Mouse (Mus musculus): ENCODE results near the gene Gm5269. TPM values are rescaled to one million over a fixed set of nuclear protein-coding genes. Genes with fewer than 3 reads are reported as not detected.

The Gm5269 gene
- polyA plus RNA-seq, 1 experiment from 2014 or later: not detected

DNA sequence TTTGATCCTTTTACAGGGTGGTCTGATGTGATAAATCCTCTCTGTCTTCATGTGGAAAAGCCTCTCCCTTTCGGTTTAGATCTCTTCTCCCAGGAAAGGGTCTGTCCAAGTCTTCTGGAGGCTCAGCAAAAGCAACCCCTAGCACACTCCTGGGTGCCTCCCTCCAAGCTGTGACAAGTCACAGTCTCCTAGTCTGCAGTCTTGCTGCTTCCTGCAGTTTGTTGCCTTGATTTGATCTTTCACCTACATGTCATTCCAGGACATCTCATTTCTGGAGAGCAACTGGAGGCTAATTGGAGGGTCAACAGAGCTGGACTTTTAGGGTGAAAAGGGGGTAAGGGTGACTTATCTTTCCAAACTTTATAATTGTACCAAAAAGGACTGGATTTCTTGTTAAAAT lies 24.8 kb downstream of the Gm5269 start:
- ChIA-PET POLR2A (no interaction called here), CTCF (no interaction called here)
- in situ Hi-C loops (cut with MboI; ENCODE audit: low pct_unique_long_range_greater_than_20kb): no loop called here
- ATAC-seq (no peak), DNase-seq (ENCODE audit: low read depth, low spot score) (no peak)
- H3K27me3 ChIP-seq: no peaks in the 10 kb centered on the region
- TF ChIP-seq CTCF (IDR thresholded peaks at IDR 0.05): no peak

DNA sequence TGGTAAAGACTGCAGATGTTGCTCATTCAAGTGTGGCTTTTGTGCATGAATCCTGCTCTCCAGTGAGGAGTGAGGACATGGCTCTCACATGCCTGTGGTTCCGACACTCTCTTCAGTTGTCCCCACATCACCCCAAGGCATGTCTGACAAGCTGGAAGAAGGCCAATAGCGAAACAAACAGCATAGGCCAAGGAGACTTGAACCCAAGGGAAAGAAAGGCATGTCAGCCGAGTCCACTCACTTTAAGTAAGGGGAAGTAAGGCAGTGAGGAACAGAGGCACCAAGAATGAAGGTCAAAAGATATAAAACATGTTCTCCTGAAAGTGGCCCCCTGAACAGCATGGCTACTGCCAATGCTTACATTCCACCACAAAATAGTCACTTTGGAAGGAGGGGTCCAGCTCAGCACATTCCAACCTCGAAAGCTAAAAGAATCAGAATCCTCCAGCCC lies 25.5 kb downstream of the Gm5269 start:
- peak; percentile 76 for ATAC-seq
- TF ChIP-seq CTCF (IDR thresholded peaks at IDR 0.05): no peak
- in situ Hi-C loops (cut with MboI; ENCODE audit: low pct_unique_long_range_greater_than_20kb): no loop called here
- DNase-seq (ENCODE audit: low read depth, low spot score): peak; percentile 13
- ChIA-PET CTCF (no interaction called here), POLR2A (no interaction called here)
- no peaks in the 10 kb centered on the region for H3K27me3 ChIP-seq

DNA sequence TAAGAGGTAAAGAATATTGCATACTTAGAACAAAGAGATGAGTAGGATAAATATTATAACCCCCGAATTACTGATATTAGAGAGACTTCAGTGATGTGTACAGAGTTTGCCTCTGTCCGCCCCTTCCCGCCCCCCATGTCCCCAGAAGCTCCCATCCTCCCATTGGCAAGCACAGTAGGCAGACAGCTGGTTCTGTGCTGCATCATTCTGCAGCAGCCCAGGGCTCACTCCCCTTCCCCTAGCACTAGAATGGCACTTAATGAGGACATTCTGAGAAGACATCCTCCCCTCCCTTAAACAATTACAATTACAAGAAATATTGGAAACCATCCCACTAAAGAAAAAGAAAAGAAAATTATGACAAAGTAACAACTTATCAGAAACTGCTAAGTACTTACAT lies 26.4 kb downstream of the Gm5269 start:
- CTCF ChIA-PET: no interaction called here

GRCm38 (mm10) chr1:45861162-45861561 lies 28.9 kb downstream of the Gm5269 start:
- ATAC-seq (peak; percentile 61), DNase-seq (ENCODE audit: low read depth, low spot score) (no peak)
- POLR2A ChIA-PET: no interaction called here
- in situ Hi-C loops (cut with MboI; ENCODE audit: low pct_unique_long_range_greater_than_20kb): no loop called here
- TF ChIP-seq CTCF (IDR thresholded peaks at IDR 0.05): no peak
- H3K27me3 ChIP-seq: no peaks in the 10 kb centered on the region
- CTCF ChIA-PET: interaction anchor here (1.2 kb wide), 1 partner anchor 12 kb away, joined by 4 read pairs; no protein-coding TSS in a partner anchor

More for the DNA sequence above, 26.4 kb downstream of the Gm5269 start:
- TF ChIP-seq CTCF (IDR thresholded peaks at IDR 0.05): no peak
- H3K27me3 ChIP-seq: no peaks in the 10 kb centered on the region
- in situ Hi-C loops (cut with MboI; ENCODE audit: low pct_unique_long_range_greater_than_20kb): no loop called here
- ATAC-seq (no peak), DNase-seq (ENCODE audit: low read depth, low spot score) (no peak)
- POLR2A ChIA-PET: no interaction called here

DNA sequence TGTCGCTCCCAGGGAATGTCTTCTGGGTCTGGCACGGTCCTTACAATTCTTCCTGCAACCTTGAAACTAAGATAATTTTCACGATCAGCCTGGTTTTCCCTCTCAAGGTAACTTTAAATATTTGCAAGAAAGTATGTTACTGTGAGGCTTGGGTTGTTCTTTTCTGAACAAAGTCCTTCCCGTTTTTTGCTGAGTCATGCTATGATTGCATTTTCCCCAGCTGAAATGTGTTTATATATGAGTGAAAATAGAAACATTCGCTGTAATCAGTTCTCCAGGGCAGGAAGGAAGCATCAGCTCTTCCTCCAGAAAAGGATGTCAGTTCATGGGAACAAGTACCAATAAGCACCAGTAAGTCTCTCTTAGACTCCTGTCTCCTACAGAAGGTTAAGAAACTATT lies 29.7 kb downstream of the Gm5269 start:
- CTCF ChIA-PET: interaction anchor here (1.0 to 1.3 kb wide), 2 partner anchors 18 to 71 kb away, joined by 4 to 5 read pairs; no protein-coding TSS in a partner anchor
- DNase-seq (ENCODE audit: low read depth, low spot score) (no peak), ATAC-seq (no peak)
- TF ChIP-seq CTCF (IDR thresholded peaks at IDR 0.05): no peak
- no peaks in the 10 kb centered on the region for H3K27me3 ChIP-seq
- in situ Hi-C loops (cut with MboI; ENCODE audit: low pct_unique_long_range_greater_than_20kb): no loop called here
- POLR2A ChIA-PET: no interaction called here

- ChIA-PET CTCF (interaction anchor here (1.5 kb wide), 1 partner anchor 66 kb away, joined by 3 read pairs; no protein-coding TSS in a partner anchor), POLR2A (interaction anchor here (1.1 kb wide), 1 partner anchor 68 kb away, joined by 3 read pairs; the partner anchor contains the start of gene Slc40a1)
- DNase-seq (ENCODE audit: low read depth, low spot score) (no peak), ATAC-seq (no peak)
- H3K27me3 ChIP-seq: no peaks in the 10 kb centered on the region
- in situ Hi-C loops (cut with MboI; ENCODE audit: low pct_unique_long_range_greater_than_20kb): no loop called here
- no peak for TF ChIP-seq CTCF (IDR thresholded peaks at IDR 0.05)
Observed at GRCm38 (mm10) chr1:45858038-45858437, 32.0 kb downstream of the Gm5269 start.

GRCm38 (mm10) chr1:45845466-45845865 lies 44.6 kb downstream of the Gm5269 start:
- in situ Hi-C loops (cut with MboI; ENCODE audit: low pct_unique_long_range_greater_than_20kb): no loop called here
- no peak for ATAC-seq
- POLR2A ChIA-PET: no interaction called here
- no peak for TF ChIP-seq CTCF (IDR thresholded peaks at IDR 0.05)
- peaks cover 2% of the 10 kb centered on the region for H3K27me3 ChIP-seq
- DNase-seq (ENCODE audit: low read depth, low spot score): no peak
- CTCF ChIA-PET: no interaction called here

Other genes starting within 250 kb of the Gm5269 start
- gene Wdr75, start 95.1 kb downstream of the Gm5269 start, polyA plus RNA-seq (2021): 48.1 TPM
- gene Slc40a1, start 36.2 kb upstream of the Gm5269 start, polyA plus RNA-seq (2021): 42.1 TPM
- gene Dnah7b, start 176.0 kb upstream of the Gm5269 start, polyA plus RNA-seq (2021): 4.2 TPM